24 mouse cellular contexts compared by ENCODE assay signal in the genomic region with DNA sequence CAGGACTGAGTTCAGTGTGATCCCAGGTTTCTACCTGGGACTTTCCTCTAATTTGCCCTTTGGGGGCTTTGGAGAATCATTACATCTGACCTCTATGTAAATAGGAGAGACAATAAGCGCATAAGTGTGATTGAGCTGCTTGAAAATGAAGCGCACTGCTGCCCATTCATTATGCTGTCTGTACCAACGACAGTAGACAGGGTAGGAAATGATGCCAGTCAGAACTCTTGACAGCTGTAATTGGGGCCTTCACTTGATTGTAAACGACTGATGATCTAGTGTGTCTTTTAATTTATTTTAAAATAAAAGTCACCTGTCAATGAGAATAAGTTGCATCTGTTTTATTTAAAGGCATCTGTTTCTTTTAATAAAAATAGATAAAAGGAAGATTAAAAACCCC. TPM values are rescaled to one million over a fixed set of nuclear protein-coding genes. Genes with fewer than 3 reads are reported as not detected.
DNase-seq lines count a peak whose midpoint lies in the region; ATAC-seq and TF ChIP-seq lines count a peak whose summit lies in the region.
"Had no signal": no experiment of that assay in that cellular context is flagged by ENCODE, and none has a peak within 500 bp of the region (broad histone marks: within the 10 kb centered on the region; RNA-seq: fewer than 3 reads in every experiment).

No protein-coding gene starts in this region.

- no peaks in the 10 kb centered on the region for H3K9me3 ChIP-seq in forebrain, embryonic 13.5 days (replicated peaks)
- H3K9me3 ChIP-seq in forebrain, embryonic 10.5 days: no peaks in the 10 kb centered on the region
- no peaks in the 10 kb centered on the region for H3K9me3 ChIP-seq in forebrain, embryonic 15.5 days
- no peaks in the 10 kb centered on the region for H3K9me3 ChIP-seq in forebrain, embryonic 12.5 days
- H3K9me3 ChIP-seq: embryonic facial prominence, embryonic 13.5 days; embryonic facial prominence, embryonic 15.5 days had no signal

- no peak overlapping the region for H3K27ac ChIP-seq in forebrain, embryonic 13.5 days
- H3K27ac ChIP-seq in forebrain, embryonic 10.5 days: no peak overlapping the region
- no peak overlapping the region for H3K27ac ChIP-seq in forebrain, embryonic 15.5 days (replicated peaks)
- H3K27ac ChIP-seq in forebrain, embryonic 12.5 days: no peak overlapping the region
- H3K27ac ChIP-seq: embryonic facial prominence, embryonic 13.5 days; embryonic facial prominence, embryonic 15.5 days had no signal

- no peak for DNase-seq in forebrain, embryonic 10.5 days (ENCODE audit: extremely low spot score, low spot score)
- peak; percentile 51 for DNase-seq in brain, embryonic 14.5 days (ENCODE audit: low read depth)
- DNase-seq: adrenal gland, adult 8-10 months; adrenal gland, postnatal 14 days; adrenal gland, postnatal 36 days; B cell, adult 2 months; cerebellum, adult 11 months; cerebellum, adult 18-20 months; cerebellum, adult 8-10 months; cerebellum, adult 9-11 months; cerebellum, postnatal 14 days; cerebellum, postnatal 36 days; embryo, embryonic 11 days had no signal

- 54% methylated on average over 4 of the region's 4 CpGs for WGBS in forebrain, embryonic 13.5 days
- WGBS in forebrain, embryonic 10.5 days: 87% methylated on average over 4 of the region's 4 CpGs
- 50% methylated on average over 4 of the region's 4 CpGs for WGBS in forebrain, embryonic 15.5 days
- WGBS in forebrain, embryonic 12.5 days: 62% methylated on average over 4 of the region's 4 CpGs

- H3K36me3 ChIP-seq in forebrain, embryonic 13.5 days (ENCODE audit: poor library complexity, severe bottlenecking): no peaks in the 10 kb centered on the region
- H3K36me3 ChIP-seq in forebrain, embryonic 10.5 days (replicated peaks): no peaks in the 10 kb centered on the region
- H3K36me3 ChIP-seq in forebrain, embryonic 15.5 days: no peaks in the 10 kb centered on the region
- H3K36me3 ChIP-seq in forebrain, embryonic 12.5 days (replicated peaks): no peaks in the 10 kb centered on the region
- H3K36me3 ChIP-seq: embryonic facial prominence, embryonic 13.5 days; embryonic facial prominence, embryonic 15.5 days; G1E had no signal

- no peaks in the 10 kb centered on the region for H3K27me3 ChIP-seq in forebrain, embryonic 13.5 days
- no peaks in the 10 kb centered on the region for H3K27me3 ChIP-seq in forebrain, embryonic 10.5 days (ENCODE audit: poor library complexity, severe bottlenecking)
- no peaks in the 10 kb centered on the region for H3K27me3 ChIP-seq in forebrain, embryonic 15.5 days
- H3K27me3 ChIP-seq in forebrain, embryonic 12.5 days: no peaks in the 10 kb centered on the region
- H3K27me3 ChIP-seq: CH12.LX; embryonic facial prominence, embryonic 13.5 days; embryonic facial prominence, embryonic 15.5 days had no signal

- no peak overlapping the region for H3K9ac ChIP-seq in forebrain, embryonic 13.5 days
- H3K9ac ChIP-seq in forebrain, embryonic 15.5 days (replicated peaks): no peak overlapping the region
- no peak overlapping the region for H3K9ac ChIP-seq in forebrain, embryonic 12.5 days
- H3K9ac ChIP-seq: embryonic facial prominence, embryonic 13.5 days; embryonic facial prominence, embryonic 15.5 days had no signal

- ATAC-seq in forebrain, embryonic 13.5 days: peak; percentile 57; the same call in 1 of the 2 replicates
- peak; percentile 58 for ATAC-seq in forebrain, embryonic 15.5 days (replicated peaks)
- ATAC-seq in forebrain, embryonic 12.5 days (ENCODE audit: low FRiP score): no peak
- ATAC-seq: activated CD4-positive, CD25-positive, alpha-beta regulatory T cell, adult 4 months; CD4-positive, CD25-positive, alpha-beta regulatory T cell, adult 4 months; Patski had no signal

- 0 out of 2 replicates have a peak, but pooled peaks cover 10% of the 10 kb centered on the region for H3K4me1 ChIP-seq in forebrain, embryonic 13.5 days
- H3K4me1 ChIP-seq in forebrain, embryonic 10.5 days: no peaks in the 10 kb centered on the region
- H3K4me1 ChIP-seq in forebrain, embryonic 15.5 days: no peaks in the 10 kb centered on the region; the same call in 1 of the 2 replicates
- no peaks in the 10 kb centered on the region for H3K4me1 ChIP-seq in forebrain, embryonic 12.5 days
- H3K4me1 ChIP-seq: embryonic facial prominence, embryonic 13.5 days; embryonic facial prominence, embryonic 15.5 days had no signal

- no peak for TF ChIP-seq POLR2A in brain, embryonic 14.5 days (IDR thresholded peaks at IDR 0.05; ENCODE audit: borderline replicate concordance, extremely low read depth, insufficient read depth, insufficient read length, poor library complexity, severe bottlenecking)

- TF ChIP-seq CTCF in brain, embryonic 14.5 days (IDR thresholded peaks at IDR 0.05; ENCODE audit: borderline replicate concordance, extremely low read depth, insufficient read depth, insufficient read length): no peak

- H3K4me3 ChIP-seq in forebrain, embryonic 13.5 days: no peak overlapping the region
- no peak overlapping the region for H3K4me3 ChIP-seq in forebrain, embryonic 10.5 days
- no peak overlapping the region for H3K4me3 ChIP-seq in forebrain, embryonic 15.5 days
- H3K4me3 ChIP-seq in forebrain, embryonic 12.5 days (replicated peaks): no peak overlapping the region
- H3K4me3 ChIP-seq: embryonic facial prominence, embryonic 13.5 days; embryonic facial prominence, embryonic 15.5 days; erythroblast, embryonic 14.5 days had no signal

- no peak overlapping the region for H3K4me2 ChIP-seq in forebrain, embryonic 13.5 days
- no peak overlapping the region for H3K4me2 ChIP-seq in forebrain, embryonic 15.5 days (replicated peaks)
- no peak overlapping the region for H3K4me2 ChIP-seq in forebrain, embryonic 12.5 days
- H3K4me2 ChIP-seq: embryonic facial prominence, embryonic 13.5 days; embryonic facial prominence, embryonic 15.5 days had no signal

RNA-seq across cellular contexts. Expression of a gene that starts 35.4 kb away (rescaled TPM):
- polyA plus RNA-seq in forebrain, embryonic 13.5 days (2015; fragmentation: Nextera tagmentation; extraction: Ambion mirVana): 0.29 and 0.40 TPM in 2 replicates
- 0.01 and 0.05 TPM in 2 replicates for polyA plus RNA-seq in forebrain, embryonic 10.5 days (2016; fragmentation: Nextera tagmentation; extraction: Ambion mirVana)
- polyA plus RNA-seq in forebrain, embryonic 15.5 days (2015; fragmentation: Nextera tagmentation; extraction: Ambion mirVana): 0.38 and 1.0 TPM in 2 replicates
- polyA plus RNA-seq in forebrain, embryonic 12.5 days (2016; fragmentation: Nextera tagmentation; extraction: Ambion mirVana): 0.21 and 1.2 TPM in 2 replicates
- 0.14 and 0.22 TPM in 2 replicates for polyA plus RNA-seq in brain, embryonic 14.5 days (2012; rRNA removed)
- polyA plus RNA-seq: G1E had no signal
